Mouse (Mus musculus) skeletal muscle tissue, adult 2 months (tissue): ENCODE data around the gene Fbxw11.

Source experiments
- DNase-seq: peaks from one replicate; pipeline ENCODE4 v3.0.0-alpha.2; 2012; ENCODE audit warnings: low read depth, low spot score

The Fbxw11 gene

DNA sequence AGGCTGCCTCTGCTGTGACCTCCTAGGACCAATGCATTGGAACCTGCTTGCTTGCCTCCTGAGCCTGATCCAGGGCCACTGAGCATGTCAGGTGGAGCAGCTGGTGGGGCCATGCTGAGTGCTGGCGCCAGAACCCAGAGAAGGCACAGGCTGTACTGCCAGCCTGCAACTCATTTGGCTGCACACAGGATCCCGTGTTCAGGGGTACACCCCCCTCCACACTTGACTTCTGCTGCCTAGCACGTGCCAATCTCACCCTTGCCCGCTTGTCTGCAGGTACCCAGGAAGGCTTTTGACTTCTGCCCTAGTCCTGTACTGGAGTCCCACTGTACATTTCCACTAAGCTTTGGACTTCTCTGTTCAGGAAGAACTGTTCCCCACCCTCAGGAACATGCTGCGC is 19.3 kb upstream of the Fbxw11 start:
- peak; percentile 71 for DNase-seq

DNA sequence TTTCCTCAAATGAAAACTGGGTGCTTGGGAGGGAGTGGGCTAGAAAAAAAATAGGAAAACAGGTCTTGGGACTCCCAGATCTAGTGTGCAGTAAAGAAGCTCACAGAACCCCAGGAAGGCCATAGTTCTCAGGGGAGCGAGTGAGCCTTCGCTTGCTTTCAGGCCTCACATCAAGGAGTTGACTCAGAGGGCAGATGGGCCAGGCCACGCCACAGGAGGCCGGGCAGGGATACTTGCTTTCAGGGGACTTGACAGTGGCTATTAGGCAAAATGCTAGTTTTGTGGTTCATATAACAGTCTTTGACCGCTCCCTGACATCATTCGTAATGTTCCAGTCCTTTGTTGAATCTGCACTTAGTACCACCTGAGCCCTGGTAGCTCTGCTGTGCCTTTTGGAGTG is 18.6 kb upstream of the Fbxw11 start:
- DNase-seq: no peak

DNA sequence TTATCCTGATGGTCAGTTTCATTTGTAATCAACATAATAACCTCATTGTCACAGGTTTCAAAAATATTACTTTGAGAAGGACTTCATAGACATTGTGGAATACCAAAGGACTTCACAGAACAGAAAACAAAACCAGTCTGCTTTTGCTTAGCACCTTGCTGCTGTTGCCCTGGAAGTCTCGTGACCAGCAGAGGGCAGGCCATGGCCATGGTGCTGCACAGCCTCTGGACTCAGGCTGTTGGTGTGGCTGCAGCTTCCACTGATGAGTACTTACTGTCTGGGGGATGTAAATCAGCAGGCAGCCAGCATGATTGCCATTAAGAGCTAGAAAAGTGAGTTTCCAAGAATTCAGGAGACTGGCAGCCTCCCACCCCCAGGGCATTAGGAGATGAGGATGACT is 16.8 kb upstream of the Fbxw11 start:
- DNase-seq: peak; percentile 71

DNA sequence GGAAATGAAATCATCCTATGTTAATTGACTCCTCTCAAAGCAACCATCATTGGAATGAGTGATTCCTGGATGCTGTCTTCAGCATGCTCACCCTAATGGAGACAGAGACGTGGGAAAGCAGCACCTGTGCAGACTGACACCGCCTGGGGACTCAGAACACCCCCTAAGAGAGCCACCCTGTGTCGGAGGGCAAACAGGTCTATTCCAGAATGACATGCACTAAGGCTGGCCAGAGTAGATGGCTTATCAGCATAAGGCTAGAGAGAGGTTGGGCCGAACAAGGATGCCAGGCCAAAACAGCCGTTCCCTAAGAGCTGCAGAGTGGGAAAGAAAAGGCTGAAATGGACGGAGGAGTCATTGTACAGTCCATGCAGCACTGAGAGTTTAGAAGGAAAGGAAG is 16.4 kb upstream of the Fbxw11 start:
- no peak for DNase-seq

DNA sequence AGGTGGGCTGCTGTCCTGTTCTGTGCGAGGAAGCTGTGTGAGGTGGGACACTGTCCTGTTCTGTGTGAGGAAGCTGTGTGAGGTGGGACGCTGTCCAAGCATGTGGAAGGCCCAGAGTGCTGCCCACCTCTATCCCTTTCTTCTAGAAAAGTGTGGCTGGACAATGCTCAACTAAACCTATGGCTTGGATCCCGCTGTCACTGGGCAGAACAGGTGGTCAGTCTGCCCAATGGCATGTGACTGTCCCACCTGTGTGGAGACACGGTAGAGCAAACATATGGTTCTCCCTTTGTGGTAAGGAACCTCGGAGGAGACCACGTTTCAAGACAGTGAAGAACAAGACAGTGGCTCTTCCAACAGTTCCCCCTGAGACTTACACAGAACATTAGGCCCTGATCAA is 14.6 kb upstream of the Fbxw11 start:
- DNase-seq: no peak

DNA sequence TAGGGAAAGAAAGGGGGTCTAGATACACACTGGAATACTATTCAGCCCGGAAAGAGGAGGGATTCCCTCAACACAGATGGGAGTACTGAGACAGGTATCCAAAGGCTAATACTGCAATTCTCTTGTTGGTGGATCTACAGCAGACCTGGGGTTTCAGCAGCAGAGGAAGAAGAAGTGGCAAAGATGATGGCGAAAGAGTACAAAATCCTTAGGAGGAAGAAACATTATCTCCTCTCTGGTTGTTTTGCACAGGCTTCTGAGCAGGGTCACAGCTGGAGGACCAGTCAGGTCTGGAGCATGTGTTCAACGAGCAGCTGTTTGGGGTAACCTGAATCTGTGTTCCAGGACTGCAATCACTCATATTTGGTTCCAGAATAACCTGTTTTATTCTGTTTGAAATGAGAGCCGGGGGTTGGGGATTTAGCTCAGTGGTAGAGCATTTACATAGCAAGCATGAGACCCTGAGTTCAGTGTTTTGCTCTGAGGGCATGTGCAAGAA is 12.8 kb upstream of the Fbxw11 start:
- no peak for DNase-seq

DNA sequence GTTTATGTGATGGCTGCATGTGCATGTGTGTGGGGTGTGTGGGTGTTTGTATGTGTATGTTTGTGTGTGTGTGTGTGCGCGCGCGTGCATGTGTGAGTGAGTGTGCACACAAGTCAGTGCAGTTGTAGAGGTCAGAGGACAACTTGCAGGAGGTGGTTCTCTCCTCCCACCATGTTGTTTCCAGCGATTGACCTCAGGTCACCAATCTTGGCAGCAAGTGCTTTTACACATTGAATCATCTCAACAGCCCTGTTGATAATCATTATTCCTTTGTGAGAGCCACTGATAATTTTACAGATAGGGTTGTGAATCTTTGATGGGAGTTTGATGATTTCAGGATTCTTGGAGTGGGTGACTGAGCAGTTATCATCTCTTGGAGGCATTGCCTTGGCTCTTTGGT is 9.9 kb upstream of the Fbxw11 start:
- no peak for DNase-seq

DNA sequence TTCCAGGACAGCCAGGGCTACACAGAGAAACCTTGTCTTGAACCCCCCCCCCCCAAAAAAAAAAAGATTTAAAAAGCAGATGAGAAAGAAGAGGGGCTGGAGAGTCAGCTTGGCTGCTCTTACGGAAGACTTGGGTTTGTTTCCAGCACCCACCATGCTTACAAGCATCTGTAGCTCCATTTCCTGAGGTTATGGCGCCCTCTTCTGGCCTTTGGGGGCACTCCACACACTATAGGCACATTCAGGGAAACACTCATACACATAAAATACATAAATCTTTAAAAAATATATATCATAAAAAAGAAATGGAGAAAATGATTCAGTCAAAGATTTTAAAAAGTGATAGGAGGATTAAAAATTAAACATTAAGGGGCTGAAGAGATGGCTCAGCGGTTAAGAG is 9.0 kb upstream of the Fbxw11 start:
- no peak for DNase-seq

DNA sequence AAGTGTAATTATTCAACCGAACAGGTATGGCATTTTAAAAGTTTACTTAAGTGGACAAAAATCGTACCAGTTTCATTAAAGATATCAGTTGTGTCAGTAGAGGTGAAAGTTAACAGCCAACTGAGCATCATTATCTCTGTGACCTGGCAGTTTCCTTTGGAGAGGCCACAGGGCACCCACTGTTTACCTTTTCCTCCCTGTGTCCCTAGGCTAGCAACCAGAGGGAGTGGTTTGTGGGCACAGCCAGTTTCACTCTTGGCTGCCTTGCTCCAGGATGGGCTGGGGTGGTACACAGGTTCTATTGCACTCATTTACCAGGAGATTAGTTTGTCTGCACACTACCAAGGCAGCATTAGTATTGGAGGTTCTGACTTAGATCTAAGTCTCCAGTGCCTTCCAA is 8.4 kb upstream of the Fbxw11 start:
- no peak for DNase-seq

DNA sequence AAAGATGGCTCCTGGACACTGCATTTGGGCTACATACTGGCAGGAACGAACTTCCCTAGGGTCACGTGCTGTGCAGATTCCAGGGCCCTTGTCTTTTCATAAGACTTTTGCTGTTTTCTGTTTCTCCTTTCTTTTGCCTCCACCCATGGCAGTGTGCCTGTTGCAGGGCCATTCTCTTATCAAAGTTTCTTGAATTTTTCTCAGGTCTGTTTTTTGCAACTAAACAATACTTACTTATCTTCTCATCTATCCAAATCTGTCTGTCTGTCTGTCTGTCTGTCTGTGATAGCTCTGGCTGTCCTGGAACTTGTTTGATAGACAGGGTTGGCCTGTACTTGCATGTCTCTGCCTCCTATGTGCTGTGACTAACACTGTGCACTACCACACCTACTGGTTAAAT is 7.7 kb upstream of the Fbxw11 start:
- no peak for DNase-seq

DNA sequence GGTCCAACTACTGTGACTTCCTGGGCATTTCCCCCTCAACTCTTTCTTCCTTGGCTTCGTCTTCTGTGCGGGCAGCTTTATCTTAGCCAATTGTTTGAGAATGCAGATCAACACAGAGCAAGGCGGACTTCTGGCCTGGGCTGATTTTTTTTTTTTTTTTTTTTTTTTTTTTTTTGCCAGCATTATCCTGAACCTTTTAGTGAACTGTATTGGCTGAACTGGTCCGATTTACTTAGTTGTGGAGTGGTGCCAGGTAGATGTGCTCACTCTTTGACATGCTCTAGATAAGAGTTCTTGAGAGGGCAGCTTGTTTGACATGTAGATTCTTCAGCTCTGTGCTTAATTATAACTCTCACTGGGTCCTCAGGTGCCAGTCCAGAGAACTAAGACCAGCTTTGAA is 6.2 kb upstream of the Fbxw11 start:
- no peak for DNase-seq

DNA sequence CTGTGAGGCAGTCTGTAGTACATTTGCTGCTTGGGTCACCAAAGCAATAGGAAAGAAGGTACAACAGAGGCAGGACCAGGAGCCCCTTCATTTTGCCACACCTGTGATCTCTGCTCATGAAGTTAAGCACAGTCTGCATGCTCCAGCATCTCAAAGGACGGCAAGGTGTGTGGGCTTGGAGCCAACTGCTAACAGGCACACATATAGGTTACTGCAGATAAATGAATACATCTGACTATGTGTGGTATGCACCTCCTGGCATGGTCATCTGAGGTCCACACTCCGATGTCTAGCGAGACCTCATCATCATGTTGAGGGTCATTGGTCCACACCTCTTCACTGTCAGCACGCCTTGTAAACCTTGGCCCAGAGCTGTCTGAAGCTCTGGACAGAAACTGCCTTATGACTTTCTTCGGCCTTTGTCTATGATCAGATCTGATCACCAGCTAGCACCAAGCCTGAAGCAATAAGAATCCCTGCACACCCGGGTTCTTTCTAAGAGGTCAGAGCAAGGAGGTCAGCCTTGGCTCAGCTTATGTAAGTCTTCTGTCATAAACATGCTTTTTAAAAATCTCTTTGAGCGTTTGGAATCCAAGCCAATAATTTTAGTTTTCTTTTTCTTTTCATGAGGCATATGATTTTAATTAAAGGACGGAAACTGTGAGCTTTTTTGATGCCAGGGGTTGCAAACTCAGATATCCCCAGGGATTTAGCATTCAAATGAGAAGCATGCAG is 3.8 kb upstream of the Fbxw11 start:
- peak; percentile 58 for DNase-seq

DNA sequence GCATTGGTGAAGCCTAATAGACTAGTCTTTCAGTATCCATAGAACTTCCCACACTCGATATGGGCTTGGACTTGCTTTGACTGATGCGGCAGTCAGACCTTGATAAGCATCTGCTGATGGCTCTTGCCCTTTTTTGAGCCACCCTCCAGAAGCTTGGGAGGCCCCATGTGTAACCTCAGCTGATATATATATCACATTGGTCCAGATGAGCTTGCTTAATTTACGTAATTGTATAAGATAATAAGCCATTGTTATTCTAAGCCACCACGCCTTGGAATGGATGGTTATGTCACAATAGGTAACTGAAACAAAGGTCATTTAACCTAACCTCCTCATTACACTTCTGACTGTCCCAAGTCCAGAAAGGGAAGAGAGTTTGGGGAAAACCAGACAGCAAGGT is 1.9 kb upstream of the Fbxw11 start:
- DNase-seq: no peak

DNA sequence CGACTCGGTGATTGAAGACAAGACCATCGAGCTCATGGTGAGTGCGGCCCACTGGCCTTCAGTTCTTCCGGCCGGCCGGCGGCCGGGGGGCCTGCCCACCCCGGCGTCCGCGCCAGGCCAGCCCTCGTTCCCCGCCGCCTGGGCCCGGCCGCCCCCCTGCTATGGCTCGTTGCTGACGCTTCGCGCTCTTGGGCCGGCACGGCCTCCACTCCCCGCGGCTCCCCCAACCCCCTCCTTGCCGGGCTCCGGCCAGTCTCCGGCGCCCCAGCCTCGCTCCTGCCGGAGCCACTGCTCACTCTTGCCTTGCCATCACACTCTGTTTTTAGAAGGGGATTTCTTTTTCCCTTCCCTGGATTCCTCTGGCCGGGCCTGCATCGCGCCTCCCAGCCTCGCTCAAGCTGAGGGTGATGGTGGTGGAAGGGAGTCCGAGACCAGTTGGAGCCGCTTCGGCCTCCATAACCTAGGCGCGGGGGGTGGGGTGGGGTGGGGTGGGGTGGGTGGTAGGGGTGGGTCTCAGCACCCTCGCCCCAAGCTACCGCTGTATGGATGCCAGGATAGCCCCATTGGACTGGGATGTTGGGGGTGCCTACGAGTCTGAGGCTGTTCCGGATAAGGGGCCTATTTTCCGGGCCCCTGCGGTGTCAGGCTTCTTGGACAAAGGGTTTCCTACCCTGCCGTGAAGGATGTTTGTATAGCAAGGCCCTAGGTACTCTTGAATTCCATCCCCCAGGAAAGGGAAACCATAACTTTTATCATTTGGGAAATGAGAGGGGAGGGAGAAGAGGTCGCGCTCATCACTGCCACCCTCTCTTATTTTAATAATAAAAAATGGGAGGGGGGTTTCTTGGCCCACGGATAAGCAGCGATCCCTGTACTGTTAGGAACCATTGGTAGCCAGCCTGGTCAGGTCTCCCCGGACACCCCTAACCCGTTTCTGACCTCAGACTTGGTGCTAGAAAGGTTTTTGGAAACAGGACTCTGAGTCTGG is 669 bp downstream of the Fbxw11 start:
- no peak for DNase-seq

DNA sequence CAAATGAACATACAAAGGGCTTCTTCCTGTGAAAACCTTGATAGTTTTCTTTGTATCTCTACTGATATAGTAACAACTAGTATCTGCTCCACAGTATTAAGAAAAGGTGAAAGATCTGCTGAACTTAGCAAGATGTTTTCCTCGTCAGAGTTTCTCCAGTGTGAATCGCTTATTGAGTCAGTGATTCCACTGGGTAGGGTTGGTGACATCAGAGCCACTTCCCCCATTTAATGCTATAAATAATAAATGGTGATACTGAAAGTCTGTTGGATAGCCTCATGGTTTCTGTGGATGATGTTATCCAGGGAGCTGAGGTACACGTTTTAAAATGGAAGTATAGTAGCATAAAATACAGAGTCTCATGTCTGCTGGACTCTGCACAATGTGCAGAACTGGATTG is 1.5 kb downstream of the Fbxw11 start:
- DNase-seq: no peak

DNA sequence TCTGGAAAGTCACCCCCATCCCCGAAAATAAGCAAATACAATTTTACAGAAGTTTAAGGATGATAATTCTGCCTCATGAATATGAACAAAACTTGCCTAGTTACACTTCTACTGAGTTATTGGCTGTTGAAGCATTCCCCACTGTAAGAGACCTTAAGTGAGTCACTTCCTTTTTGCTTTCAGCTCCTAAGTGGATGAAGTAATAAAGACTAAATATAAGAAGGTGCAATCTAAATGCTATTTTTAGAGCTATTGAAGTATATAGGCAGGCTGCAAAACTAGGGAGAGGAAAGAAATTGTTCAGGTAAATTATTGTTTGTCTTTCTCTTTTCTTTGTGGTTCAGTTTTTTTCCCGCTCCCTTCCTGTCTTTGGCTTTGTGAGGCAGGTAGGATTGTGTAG is 4.7 kb downstream of the Fbxw11 start:
- DNase-seq: no peak

DNA sequence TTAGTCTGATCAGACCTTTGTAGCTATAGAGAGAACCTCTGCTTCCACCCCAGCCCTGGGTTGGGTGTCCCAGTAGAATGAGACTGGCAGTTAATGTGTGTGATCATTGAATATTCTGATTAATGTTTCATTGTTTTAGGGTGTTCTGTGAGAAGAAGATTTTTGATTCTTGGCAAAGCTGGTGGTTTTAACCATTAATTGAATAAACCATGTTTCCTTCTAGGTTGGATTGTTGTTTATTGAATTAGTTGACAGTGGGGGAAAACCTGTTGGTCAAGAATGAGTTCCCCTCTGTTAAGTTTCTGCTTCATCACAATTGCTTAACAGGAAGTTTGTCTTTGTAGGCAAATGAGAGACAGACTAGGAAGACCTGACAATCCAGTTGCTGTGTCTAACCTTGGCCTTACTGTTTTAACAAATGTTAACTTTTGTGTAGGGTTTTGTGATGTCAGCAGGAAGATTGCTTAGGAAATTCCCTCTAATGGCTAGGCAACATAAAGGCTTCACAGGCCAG is 7.8 kb downstream of the Fbxw11 start:
- DNase-seq: no peak

DNA sequence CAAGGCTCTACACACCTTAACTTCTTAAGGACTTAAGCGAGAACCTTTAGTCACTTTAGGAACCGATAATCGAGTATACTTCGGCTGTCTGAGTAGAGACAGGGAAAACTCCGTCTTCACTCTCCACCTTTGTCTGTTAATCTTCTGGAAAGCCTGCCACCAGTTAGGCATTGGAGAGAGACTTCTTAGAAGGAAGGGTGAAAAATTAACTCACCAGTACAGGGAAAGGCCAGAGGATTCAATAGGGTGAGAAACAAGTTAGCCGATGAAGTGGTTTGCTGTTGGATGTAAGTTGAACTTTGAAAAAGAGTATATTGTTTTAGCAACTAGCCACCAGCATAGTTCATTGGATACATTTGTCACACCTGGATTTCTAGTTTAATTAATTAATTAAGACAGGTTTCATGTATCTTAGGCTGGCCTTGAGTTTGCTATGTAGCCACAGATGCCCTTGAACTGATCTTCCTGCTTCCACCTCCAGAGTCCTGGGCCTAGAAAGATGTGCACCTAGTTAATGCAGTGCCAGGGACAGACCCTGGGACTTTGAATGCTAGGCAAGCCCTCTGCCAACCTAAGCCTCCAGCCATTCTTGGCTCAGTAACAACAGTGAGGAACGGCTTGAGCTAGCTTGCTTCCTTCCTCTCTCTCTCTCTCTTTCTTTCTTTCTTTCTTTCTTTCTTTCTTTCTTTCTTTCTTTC is 8.5 kb downstream of the Fbxw11 start:
- no peak for DNase-seq

DNA sequence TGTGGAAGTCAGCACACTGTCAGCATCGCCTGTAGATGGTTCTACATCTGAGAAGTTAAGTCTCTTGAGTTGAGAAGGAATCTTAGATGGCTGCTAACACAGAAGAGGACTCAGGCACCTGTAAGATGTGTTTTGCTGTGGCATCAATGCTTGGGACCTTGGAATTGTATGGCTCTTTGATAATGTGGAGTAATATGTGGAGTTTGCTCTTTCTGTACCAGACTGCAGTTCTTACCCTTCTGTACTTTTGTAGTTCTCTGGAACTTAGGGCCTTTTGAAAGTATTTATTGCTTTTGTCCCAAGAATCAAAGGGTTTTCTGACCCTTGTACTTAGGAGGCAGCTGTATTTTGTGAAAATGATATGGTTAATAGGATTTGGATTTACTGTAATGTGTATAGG is 9.2 kb downstream of the Fbxw11 start:
- no peak for DNase-seq

DNA sequence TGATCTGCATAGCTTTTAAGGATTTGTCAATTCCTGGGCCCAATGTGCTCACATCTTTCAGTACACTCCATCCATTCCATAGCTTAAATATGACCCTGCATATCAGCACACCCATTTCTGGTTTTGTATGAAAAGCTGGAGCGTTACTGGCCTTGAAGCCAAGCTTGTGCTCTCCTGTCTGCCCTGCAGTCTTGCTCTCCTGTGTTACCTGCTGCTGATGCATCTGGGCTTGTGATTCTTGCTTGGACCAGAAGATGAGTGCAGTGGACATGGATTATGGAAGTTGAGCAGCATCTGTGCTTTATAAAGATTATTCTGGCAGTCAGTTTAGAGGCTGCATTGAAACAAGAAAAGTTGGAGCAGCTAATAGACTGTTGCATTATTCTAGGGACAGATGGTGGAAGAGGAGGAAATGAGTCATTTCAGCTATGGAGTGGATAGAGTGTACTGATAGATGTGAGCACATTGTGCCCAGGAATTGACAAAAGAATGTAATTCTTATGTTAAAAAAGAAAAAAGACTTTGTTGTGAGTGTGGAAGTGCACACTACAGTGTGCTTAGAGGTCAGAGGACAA is 19.6 kb downstream of the Fbxw11 start:
- no peak for DNase-seq

DNA sequence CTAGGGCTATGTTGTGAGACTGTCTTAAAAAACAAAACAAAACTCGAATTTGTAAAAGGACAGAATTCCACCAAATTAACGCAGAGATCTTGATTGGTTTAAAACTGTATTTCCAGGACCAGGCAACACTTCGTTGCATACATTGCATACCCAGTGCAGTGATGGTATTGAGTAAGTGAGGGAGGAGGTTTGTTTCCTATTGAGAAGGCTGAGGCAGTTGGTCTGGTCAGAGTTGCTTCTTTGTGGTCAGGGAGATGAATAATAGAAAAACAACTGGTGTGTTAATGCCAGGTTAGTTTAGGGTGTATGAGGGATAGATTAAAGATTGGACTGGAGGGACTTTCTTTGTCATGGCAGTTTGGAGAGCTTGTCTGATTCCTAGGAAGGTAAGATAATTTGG is 23.1 kb downstream of the Fbxw11 start:
- no peak for DNase-seq

DNA sequence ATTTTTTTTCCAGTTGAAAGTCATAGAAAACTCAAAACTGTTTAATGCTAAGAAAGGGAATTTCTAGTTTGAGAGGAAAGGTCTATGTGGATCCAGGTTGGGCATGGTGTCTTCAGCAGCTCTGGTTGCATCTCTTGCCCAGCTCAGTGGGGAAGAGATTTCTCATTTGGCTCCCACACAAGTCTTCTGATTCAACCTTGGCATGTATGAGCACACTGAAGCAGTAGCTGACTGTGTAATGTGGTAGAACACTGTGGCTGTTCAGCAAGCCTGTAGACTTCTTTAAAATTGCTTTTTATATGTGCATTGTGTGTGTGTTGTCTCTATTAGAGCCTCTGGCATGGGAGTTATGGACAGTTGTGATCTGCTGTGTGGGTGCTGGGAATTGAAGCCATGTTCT is 24.5 kb downstream of the Fbxw11 start:
- DNase-seq: no peak
